Mouse (Mus musculus): ENCODE data around the gene St7.
"Not testable (repeated sequence)": the region's sequence is repeated elsewhere in the genome, so short reads cannot be mapped to it uniquely, and the experiment has no call there.

Gene St7

DNA sequence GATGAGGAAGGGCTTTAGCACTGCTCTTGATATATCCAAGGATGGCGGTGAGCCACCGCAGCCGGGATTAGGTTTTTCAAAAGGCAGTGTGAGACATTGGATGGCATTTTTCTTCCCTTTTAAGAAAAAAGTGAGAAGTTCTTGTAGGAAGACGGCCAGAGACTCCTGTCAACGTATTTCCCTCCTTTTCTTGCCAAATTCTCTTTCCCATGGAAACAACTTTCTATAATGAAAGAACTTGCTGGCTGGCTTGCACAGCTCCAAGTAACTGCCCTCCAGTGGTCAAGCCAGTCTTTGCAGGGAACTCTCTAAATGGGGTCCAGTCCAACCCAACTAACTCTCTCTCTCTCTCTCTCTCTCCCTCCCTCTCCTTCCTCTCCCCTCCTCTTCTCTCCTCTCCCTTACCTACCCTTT is 3.6 kb downstream of the St7 start:
- Histone ChIP-seq H3K4me3 (replicated peaks; ENCODE audit: low read length) (no peak overlapping the region; the same call in 1 of the 2 replicates), H3K9me3 (ENCODE audit: low read length) (no peaks in the 10 kb centered on the region), H3K36me3 (ENCODE audit: insufficient read depth, low read length) (no peaks in the 10 kb centered on the region), H3K27me3 (ENCODE audit: insufficient read depth, low read length) (peaks cover 31% of the 10 kb centered on the region), H3K4me1 (replicated peaks; ENCODE audit: low read depth, low read length) (peaks cover 7% of the 10 kb centered on the region; the same call in 1 of the 2 replicates)
- TF ChIP-seq NANOG (IDR thresholded peaks at IDR 0.05; ENCODE audit: borderline replicate concordance, low read length) = no peak
- no peak for TF ChIP-seq POU5F1 (IDR thresholded peaks at IDR 0.05; ENCODE audit: borderline replicate concordance, low read length)
- TF ChIP-seq CTCF (conservative IDR thresholded peaks at IDR 0.05; ENCODE audit: low read length) = peak; percentile 26

DNA sequence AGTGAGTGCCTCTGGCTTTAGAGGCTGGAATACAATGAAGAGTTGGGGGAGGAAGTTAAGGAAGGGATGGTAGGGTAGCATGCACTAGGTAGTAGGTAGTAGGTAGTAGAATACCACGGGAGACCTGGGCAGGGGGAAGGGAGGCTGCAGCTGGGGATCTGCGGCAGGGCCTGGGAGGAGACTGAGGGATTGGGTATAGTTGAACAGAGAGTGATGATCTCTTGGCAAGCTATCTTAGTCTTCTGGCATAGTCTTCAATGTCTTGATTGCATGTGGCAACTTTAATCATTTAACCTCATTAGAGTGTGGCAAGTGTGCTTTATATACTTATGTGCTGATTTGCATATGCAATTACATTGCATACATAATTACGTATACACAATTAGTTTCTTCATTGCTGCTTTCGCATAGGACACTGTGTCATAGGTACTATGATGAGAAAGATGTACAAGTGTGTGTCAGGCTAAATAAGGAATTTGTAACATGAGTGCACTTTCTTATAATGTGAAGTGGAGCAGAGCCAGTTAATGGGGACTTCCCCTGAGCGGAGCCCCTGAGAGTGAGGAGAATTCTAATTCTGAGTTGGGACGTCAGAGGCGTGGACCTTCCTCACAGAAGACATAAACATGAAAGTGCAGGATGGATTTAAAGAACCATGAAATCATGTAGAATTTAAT is 8.3 kb downstream of the St7 start:
- H3K27me3 ChIP-seq (ENCODE audit: insufficient read depth, low read length) = peaks cover 1% of the 10 kb centered on the region
- no peak overlapping the region for H3K4me3 ChIP-seq (replicated peaks; ENCODE audit: low read length)
- peaks cover 4% of the 10 kb centered on the region; the same call in 1 of the 2 replicates for H3K4me1 ChIP-seq (replicated peaks; ENCODE audit: low read depth, low read length)
- TF ChIP-seq NANOG (IDR thresholded peaks at IDR 0.05; ENCODE audit: borderline replicate concordance, low read length) = no peak
- no peak for TF ChIP-seq POU5F1 (IDR thresholded peaks at IDR 0.05; ENCODE audit: borderline replicate concordance, low read length)
- no peak for TF ChIP-seq CTCF (conservative IDR thresholded peaks at IDR 0.05; ENCODE audit: low read length)
- H3K36me3 ChIP-seq (ENCODE audit: insufficient read depth, low read length) = no peaks in the 10 kb centered on the region
- H3K9me3 ChIP-seq (ENCODE audit: low read length) = no peaks in the 10 kb centered on the region

GRCm38 (mm10) chr6:17704038-17704437 is 11.3 kb downstream of the St7 start:
- H3K9me3 ChIP-seq (ENCODE audit: low read length); H3K4me3 ChIP-seq (replicated peaks; ENCODE audit: low read length); H3K27me3 ChIP-seq (ENCODE audit: insufficient read depth, low read length); H3K36me3 ChIP-seq (ENCODE audit: insufficient read depth, low read length); H3K4me1 ChIP-seq (replicated peaks; ENCODE audit: low read depth, low read length): not testable (repeated sequence)

DNA sequence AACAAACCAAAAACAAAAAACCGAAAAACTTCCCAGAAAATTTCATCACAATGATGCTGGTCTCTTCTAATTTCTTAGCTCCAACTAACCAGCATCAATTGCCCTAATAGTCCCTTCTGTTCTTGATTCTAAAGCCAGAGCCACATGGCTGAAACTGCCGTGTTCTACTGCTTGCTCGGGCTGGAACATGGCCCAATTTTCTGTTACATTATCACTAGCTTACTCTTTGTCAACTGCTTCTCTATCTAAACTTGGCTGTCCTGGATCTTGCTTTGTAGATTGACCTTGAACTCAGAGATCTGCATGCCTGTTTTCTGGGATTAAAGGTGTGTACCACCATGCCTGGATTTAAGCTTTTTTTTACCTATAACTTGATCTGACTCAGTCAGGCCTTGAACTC is 13.2 kb downstream of the St7 start:
- Histone ChIP-seq H3K4me1 (replicated peaks; ENCODE audit: low read depth, low read length) (no peaks in the 10 kb centered on the region), H3K4me3 (replicated peaks; ENCODE audit: low read length) (no peak overlapping the region), H3K27me3 (ENCODE audit: insufficient read depth, low read length) (no peaks in the 10 kb centered on the region), H3K36me3 (ENCODE audit: insufficient read depth, low read length) (no peaks in the 10 kb centered on the region), H3K9me3 (ENCODE audit: low read length) (no peaks in the 10 kb centered on the region)
- TF ChIP-seq NANOG (IDR thresholded peaks at IDR 0.05; ENCODE audit: borderline replicate concordance, low read length) = no peak
- TF ChIP-seq CTCF (conservative IDR thresholded peaks at IDR 0.05; ENCODE audit: low read length) = no peak
- no peak for TF ChIP-seq POU5F1 (IDR thresholded peaks at IDR 0.05; ENCODE audit: borderline replicate concordance, low read length)

DNA sequence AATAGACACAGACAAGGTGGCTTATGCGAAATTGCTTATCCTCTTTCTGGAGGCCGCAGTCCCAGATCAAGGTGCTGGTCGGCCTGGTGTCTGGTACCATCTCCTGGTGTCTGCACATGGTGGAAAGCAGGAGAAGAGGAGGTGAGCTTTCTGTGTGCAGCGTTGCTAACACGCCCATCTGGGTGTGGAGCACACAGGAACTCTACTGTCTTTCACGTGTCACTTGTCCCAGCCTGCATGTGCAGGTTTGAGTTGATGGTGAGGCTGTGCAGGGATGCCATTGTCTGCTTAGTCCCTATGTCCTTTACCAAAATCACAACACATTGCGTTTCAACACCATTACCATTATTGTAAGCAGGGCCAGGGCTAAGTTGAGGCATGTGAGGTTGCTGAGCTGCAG is 26.2 kb downstream of the St7 start:
- H3K4me3 ChIP-seq (replicated peaks; ENCODE audit: low read length) = no peak overlapping the region
- TF ChIP-seq NANOG (IDR thresholded peaks at IDR 0.05; ENCODE audit: borderline replicate concordance, low read length) = no peak
- no peak for TF ChIP-seq POU5F1 (IDR thresholded peaks at IDR 0.05; ENCODE audit: borderline replicate concordance, low read length)
- no peak for TF ChIP-seq CTCF (conservative IDR thresholded peaks at IDR 0.05; ENCODE audit: low read length)

DNA sequence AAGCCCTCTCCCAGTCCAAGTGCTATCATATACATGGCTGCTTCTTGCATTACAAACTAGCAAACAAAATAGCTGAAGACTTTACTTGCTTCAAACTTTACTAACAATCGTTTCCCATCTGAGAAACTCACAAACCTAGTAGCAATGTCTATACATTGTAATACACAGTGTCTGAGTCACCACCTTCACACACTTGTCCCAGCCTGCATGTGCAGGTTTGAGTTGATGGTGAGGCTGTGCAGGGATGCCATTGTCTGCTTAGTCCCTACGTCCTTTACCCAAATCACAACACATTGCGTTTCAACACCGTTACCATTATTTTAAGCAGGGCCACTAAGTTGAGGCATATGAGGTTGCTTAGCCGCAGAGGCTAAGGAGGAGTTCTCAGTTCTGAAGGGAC is 26.7 kb downstream of the St7 start:
- no peak for TF ChIP-seq CTCF (conservative IDR thresholded peaks at IDR 0.05; ENCODE audit: low read length)
- no peak for TF ChIP-seq POU5F1 (IDR thresholded peaks at IDR 0.05; ENCODE audit: borderline replicate concordance, low read length)
- TF ChIP-seq NANOG (IDR thresholded peaks at IDR 0.05; ENCODE audit: borderline replicate concordance, low read length) = no peak
- no peaks in the 10 kb centered on the region for H3K4me1 ChIP-seq (replicated peaks; ENCODE audit: low read depth, low read length)
- no peaks in the 10 kb centered on the region for H3K27me3 ChIP-seq (ENCODE audit: insufficient read depth, low read length)
- no peak overlapping the region for H3K4me3 ChIP-seq (replicated peaks; ENCODE audit: low read length)
- no peaks in the 10 kb centered on the region for H3K36me3 ChIP-seq (ENCODE audit: insufficient read depth, low read length)
- no peaks in the 10 kb centered on the region for H3K9me3 ChIP-seq (ENCODE audit: low read length)

More for the DNA sequence above, 26.2 kb downstream of the St7 start:
- no peaks in the 10 kb centered on the region for H3K27me3 ChIP-seq (ENCODE audit: insufficient read depth, low read length)
- no peaks in the 10 kb centered on the region for H3K4me1 ChIP-seq (replicated peaks; ENCODE audit: low read depth, low read length)
- H3K36me3 ChIP-seq (ENCODE audit: insufficient read depth, low read length) = no peaks in the 10 kb centered on the region
- H3K9me3 ChIP-seq (ENCODE audit: low read length) = no peaks in the 10 kb centered on the region

- TF ChIP-seq POU5F1 (IDR thresholded peaks at IDR 0.05; ENCODE audit: borderline replicate concordance, low read length) (no peak), NANOG (IDR thresholded peaks at IDR 0.05; ENCODE audit: borderline replicate concordance, low read length) (no peak), CTCF (conservative IDR thresholded peaks at IDR 0.05; ENCODE audit: low read length) (no peak)
- Histone ChIP-seq H3K4me3 (replicated peaks; ENCODE audit: low read length) (no peak overlapping the region), H3K27me3 (ENCODE audit: insufficient read depth, low read length) (no peaks in the 10 kb centered on the region), H3K36me3 (ENCODE audit: insufficient read depth, low read length) (no peaks in the 10 kb centered on the region), H3K4me1 (replicated peaks; ENCODE audit: low read depth, low read length) (no peaks in the 10 kb centered on the region), H3K9me3 (ENCODE audit: low read length) (no peaks in the 10 kb centered on the region)
These were observed 27.3 kb downstream of the St7 start for GRCm38 (mm10) chr6:17720022-17720421.

DNA sequence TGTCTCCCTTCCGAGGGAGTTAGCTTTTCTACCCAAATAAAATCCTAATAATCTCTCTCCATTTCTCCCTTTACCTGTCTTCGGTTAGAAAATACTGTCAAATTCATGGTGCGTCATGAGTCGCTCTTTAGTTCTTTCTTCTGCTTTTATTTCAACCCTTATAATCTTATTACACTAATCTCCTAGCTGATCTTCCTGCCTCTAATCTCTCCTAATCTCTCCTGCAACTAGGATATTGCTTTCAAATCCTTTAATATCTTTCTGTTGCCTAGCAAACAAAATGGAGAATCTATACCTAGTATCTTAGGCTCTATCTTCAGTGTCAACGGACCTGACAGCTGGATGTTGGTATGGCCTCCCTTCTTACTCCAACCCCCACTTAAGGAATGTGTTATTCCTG is 29.0 kb downstream of the St7 start:
- no peaks in the 10 kb centered on the region for H3K27me3 ChIP-seq (ENCODE audit: insufficient read depth, low read length)
- H3K36me3 ChIP-seq (ENCODE audit: insufficient read depth, low read length) = no peaks in the 10 kb centered on the region
- no peaks in the 10 kb centered on the region for H3K4me1 ChIP-seq (replicated peaks; ENCODE audit: low read depth, low read length)
- TF ChIP-seq CTCF (conservative IDR thresholded peaks at IDR 0.05; ENCODE audit: low read length) = no peak
- no peak for TF ChIP-seq NANOG (IDR thresholded peaks at IDR 0.05; ENCODE audit: borderline replicate concordance, low read length)
- TF ChIP-seq POU5F1 (IDR thresholded peaks at IDR 0.05; ENCODE audit: borderline replicate concordance, low read length) = no peak
- no peak overlapping the region for H3K4me3 ChIP-seq (replicated peaks; ENCODE audit: low read length)
- no peaks in the 10 kb centered on the region for H3K9me3 ChIP-seq (ENCODE audit: low read length)

DNA sequence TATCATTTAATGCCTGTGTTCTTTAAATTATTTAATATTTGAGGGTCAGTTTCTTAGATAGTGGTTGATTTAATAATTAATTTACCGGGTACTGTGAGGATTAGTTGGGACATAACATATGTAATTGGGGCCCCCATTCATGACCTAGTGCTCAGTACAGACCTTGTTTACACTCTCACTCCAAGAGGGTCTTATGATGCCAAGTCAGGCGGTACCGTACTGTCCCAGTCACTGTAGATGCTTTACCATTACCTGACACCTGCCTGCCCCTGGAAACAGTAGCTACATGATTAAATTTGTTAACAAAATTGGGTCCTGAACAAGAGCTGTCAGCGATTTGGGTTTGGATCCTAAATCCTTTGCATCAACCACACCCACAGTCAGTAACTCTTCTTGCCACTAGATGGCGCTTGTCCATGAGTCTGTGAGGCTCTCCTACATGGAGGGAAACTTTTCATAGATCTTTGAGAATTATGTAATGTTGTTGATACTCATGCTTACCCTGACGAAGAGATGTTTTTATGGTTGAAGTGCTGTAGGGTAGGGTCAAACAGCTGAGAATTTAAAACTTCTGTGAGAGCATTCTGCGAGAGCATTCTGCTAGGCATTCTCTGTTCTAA is 33.2 kb downstream of the St7 start:
- Histone ChIP-seq H3K36me3 (ENCODE audit: insufficient read depth, low read length) (no peaks in the 10 kb centered on the region), H3K4me3 (replicated peaks; ENCODE audit: low read length) (no peak overlapping the region), H3K4me1 (replicated peaks; ENCODE audit: low read depth, low read length) (no peaks in the 10 kb centered on the region), H3K27me3 (ENCODE audit: insufficient read depth, low read length) (no peaks in the 10 kb centered on the region), H3K9me3 (ENCODE audit: low read length) (no peaks in the 10 kb centered on the region)
- TF ChIP-seq POU5F1 (IDR thresholded peaks at IDR 0.05; ENCODE audit: borderline replicate concordance, low read length) = no peak
- peak; percentile 87 for TF ChIP-seq CTCF (conservative IDR thresholded peaks at IDR 0.05; ENCODE audit: low read length)

Data from E14TG2a.4 (cell line).